ENCODE assay signal across 27 mouse cellular contexts in genomic region chr16:18161190-18161589, GRCm38 (mm10). TPM values are rescaled to one million over a fixed set of nuclear protein-coding genes. Genes with fewer than 3 reads are reported as not detected.
DNase-seq lines count a peak whose midpoint lies in the region; ATAC-seq and TF ChIP-seq lines count a peak whose summit lies in the region.
"Had no signal": no experiment of that assay in that cellular context is flagged by ENCODE, and none has a peak within 500 bp of the region (broad histone marks: within the 10 kb centered on the region; RNA-seq: fewer than 3 reads in every experiment).

No protein-coding gene starts in this region.

- H3K9me3 ChIP-seq in midbrain, embryonic 10.5 days (replicated peaks): no peaks in the 10 kb centered on the region
- H3K9me3 ChIP-seq in midbrain, embryonic 15.5 days: no peaks in the 10 kb centered on the region
- no peaks in the 10 kb centered on the region for H3K9me3 ChIP-seq in neural tube, embryonic 15.5 days (replicated peaks)
- H3K9me3 ChIP-seq: G1E; heart, embryonic 13.5 days; lung, embryonic 15.5 days; neural tube, embryonic 12.5 days had no signal

- no peaks in the 10 kb centered on the region for H3K36me3 ChIP-seq in midbrain, embryonic 10.5 days
- H3K36me3 ChIP-seq in midbrain, embryonic 15.5 days (replicated peaks): no peaks in the 10 kb centered on the region
- no peaks in the 10 kb centered on the region for H3K36me3 ChIP-seq in neural tube, embryonic 15.5 days
- H3K36me3 ChIP-seq: G1E; heart, embryonic 13.5 days; lung, embryonic 15.5 days; neural tube, embryonic 12.5 days had no signal

- no peak for TF ChIP-seq POLR2A in bone marrow, adult 2 months (IDR thresholded peaks at IDR 0.05; ENCODE audit: borderline replicate concordance, control insufficient read depth, low read depth, low read length)
- TF ChIP-seq POLR2A in embryonic fibroblast, embryonic 13.5 days (IDR thresholded peaks at IDR 0.05; ENCODE audit: low read depth, low read length): no peak
- no peak for TF ChIP-seq POLR2A in cerebellum, adult 2 months (IDR thresholded peaks at IDR 0.05; ENCODE audit: borderline replicate concordance, insufficient read depth, low read length)

- H3K4me3 ChIP-seq in midbrain, embryonic 10.5 days: no peak overlapping the region
- H3K4me3 ChIP-seq in midbrain, embryonic 15.5 days: no peak overlapping the region
- H3K4me3 ChIP-seq in bone marrow, adult 2 months (replicated peaks; ENCODE audit: control insufficient read depth, low read depth, low read length): no peak overlapping the region
- H3K4me3 ChIP-seq in embryonic fibroblast, embryonic 13.5 days (ENCODE audit: insufficient read depth, low read length): no peak overlapping the region
- H3K4me3 ChIP-seq in cerebellum, adult 2 months (replicated peaks; ENCODE audit: insufficient read depth, low read depth, low read length): no peak overlapping the region
- no peak overlapping the region for H3K4me3 ChIP-seq in neural tube, embryonic 15.5 days (replicated peaks)
- H3K4me3 ChIP-seq: heart, embryonic 13.5 days; lung, embryonic 15.5 days; neural tube, embryonic 12.5 days had no signal

- peaks cover 55% of the 10 kb centered on the region for H3K4me1 ChIP-seq in midbrain, embryonic 10.5 days
- peaks cover 51% of the 10 kb centered on the region for H3K4me1 ChIP-seq in midbrain, embryonic 15.5 days
- peaks cover 6% of the 10 kb centered on the region; the same call in 1 of the 2 replicates for H3K4me1 ChIP-seq in bone marrow, adult 2 months (ENCODE audit: control insufficient read depth, insufficient read depth, low read length)
- H3K4me1 ChIP-seq in embryonic fibroblast, embryonic 13.5 days (ENCODE audit: control insufficient read depth, insufficient read depth, low read length): peaks cover 8% of the 10 kb centered on the region
- H3K4me1 ChIP-seq in cerebellum, adult 2 months (ENCODE audit: control insufficient read depth, insufficient read depth, low read length): peaks cover 14% of the 10 kb centered on the region
- H3K4me1 ChIP-seq in neural tube, embryonic 15.5 days: peaks cover 59% of the 10 kb centered on the region

- no peak for DNase-seq in midbrain, embryonic 10.5 days (ENCODE audit: low spot score)
- no peak for DNase-seq in cerebellum, adult 2 months
- no peak for DNase-seq in heart, adult 9 months (ENCODE audit: low spot score in 2 of 2)
- DNase-seq: cerebellum, adult 9-11 months; embryo, embryonic 11 days; heart, adult 11 months; right cerebral cortex, adult 18-20 months; thymus, postnatal 4 days had no signal

- no peaks in the 10 kb centered on the region for H3K27me3 ChIP-seq in midbrain, embryonic 10.5 days (ENCODE audit: low read depth, poor library complexity, severe bottlenecking)
- H3K27me3 ChIP-seq in midbrain, embryonic 15.5 days (replicated peaks): no peaks in the 10 kb centered on the region
- H3K27me3 ChIP-seq in cerebellum, adult 2 months (ENCODE audit: control insufficient read depth, insufficient read depth, low read length): no peaks in the 10 kb centered on the region
- no peaks in the 10 kb centered on the region for H3K27me3 ChIP-seq in neural tube, embryonic 15.5 days (replicated peaks)
- H3K27me3 ChIP-seq: lung, embryonic 15.5 days; neural tube, embryonic 12.5 days had no signal

- no peak overlapping the region for H3K9ac ChIP-seq in midbrain, embryonic 15.5 days
- no peak overlapping the region for H3K9ac ChIP-seq in neural tube, embryonic 15.5 days (replicated peaks)
- H3K9ac ChIP-seq: heart, embryonic 13.5 days; liver, embryonic 14.5 days; lung, embryonic 15.5 days; neural tube, embryonic 12.5 days had no signal

- H3K27ac ChIP-seq in midbrain, embryonic 10.5 days (replicated peaks): peak overlapping the region; percentile 33; the same call in 1 of the 2 replicates
- H3K27ac ChIP-seq in midbrain, embryonic 15.5 days: no peak overlapping the region
- peak overlapping the region; percentile 3; the same call in 1 of the 2 replicates for H3K27ac ChIP-seq in bone marrow, adult 2 months (ENCODE audit: control insufficient read depth, insufficient read depth, low read depth, low read length, poor library complexity)
- H3K27ac ChIP-seq in embryonic fibroblast, embryonic 13.5 days (ENCODE audit: insufficient read depth, low read length): 0 out of 2 replicates have a peak overlapping the region, but pooled peaks have one; percentile 6
- no peak overlapping the region for H3K27ac ChIP-seq in cerebellum, adult 2 months (ENCODE audit: insufficient read depth, low read length)
- H3K27ac ChIP-seq in neural tube, embryonic 15.5 days (replicated peaks): no peak overlapping the region
- H3K27ac ChIP-seq: heart, embryonic 13.5 days; hindbrain, embryonic 14.5 days; liver, embryonic 14.5 days; lung, embryonic 15.5 days; neural tube, embryonic 12.5 days had no signal

- ATAC-seq in midbrain, embryonic 15.5 days (replicated peaks): no peak
- ATAC-seq in megakaryocyte progenitor cell, adult 5-6 weeks (replicated peaks; ENCODE audit: poor library complexity): peak; percentile 33
- ATAC-seq in neural tube, embryonic 15.5 days (ENCODE audit: low FRiP score): no peak

- TF ChIP-seq CTCF in bone marrow, adult 2 months (IDR thresholded peaks at IDR 0.05; ENCODE audit: control insufficient read depth, insufficient read depth, low read length): no peak
- TF ChIP-seq CTCF in embryonic fibroblast, embryonic 13.5 days (IDR thresholded peaks at IDR 0.05; ENCODE audit: borderline replicate concordance, insufficient read depth, low read length): no peak
- no peak for TF ChIP-seq CTCF in cerebellum, adult 2 months (IDR thresholded peaks at IDR 0.05; ENCODE audit: borderline replicate concordance, insufficient read depth, low read depth, low read length)

- H3K4me2 ChIP-seq in midbrain, embryonic 15.5 days: no peak overlapping the region
- H3K4me2 ChIP-seq in neural tube, embryonic 15.5 days: no peak overlapping the region
- H3K4me2 ChIP-seq: heart, embryonic 13.5 days; hindbrain, embryonic 14.5 days; lung, embryonic 15.5 days; neural tube, embryonic 12.5 days had no signal

- 58% methylated on average over 1 of the region's 1 CpGs for whole genome bisulfite sequencing in midbrain, embryonic 10.5 days
- 73% methylated on average over 1 of the region's 1 CpGs for WGBS in midbrain, embryonic 15.5 days
- WGBS in bone marrow, adult 2 months: 11% methylated on average over 1 of the region's 1 CpGs
- WGBS in cerebellum, adult 2 months: 79% methylated on average over 1 of the region's 1 CpGs
- WGBS in neural tube, embryonic 15.5 days: 69% methylated on average over 1 of the region's 1 CpGs

RNA-seq across cellular contexts. Expression of gene Rtn4r, which starts 33.7 kb away (rescaled TPM):
- 1.8 and 2.2 TPM in 2 replicates for polyA plus RNA-seq in midbrain, embryonic 10.5 days (2016; fragmentation: Nextera tagmentation; extraction: Ambion mirVana)
- polyA plus RNA-seq in midbrain, embryonic 15.5 days (2015; fragmentation: Nextera tagmentation; extraction: Ambion mirVana): 25.0 and 27.2 TPM in 2 replicates
- 0.77 and 1.2 TPM in 2 replicates for polyA plus RNA-seq in bone marrow, adult 2 months (2011; ENCODE audit: insufficient read depth, insufficient read length, low replicate concordance, missing spikeins)
- polyA plus RNA-seq in embryonic fibroblast, embryonic 13.5 days (2011; ENCODE audit: insufficient read length, low read depth, missing spikeins): 1.2 and 1.4 TPM in 2 replicates
- 6.0 and 8.3 TPM in 2 replicates for total RNA-seq in megakaryocyte progenitor cell, adult 5-6 weeks (2015)
- 2.2 and 2.3 TPM in 2 replicates for total RNA-seq in megakaryocyte progenitor cell, adult 5-6 weeks (2017)
- polyA plus RNA-seq in cerebellum, adult 2 months (2012; rRNA removed): 82.9 and 97.4 TPM in 2 replicates
- 26.5 and 28.7 TPM in 2 replicates for polyA plus RNA-seq in neural tube, embryonic 15.5 days (2015; fragmentation: Nextera tagmentation; extraction: Ambion mirVana)
- polyA plus RNA-seq: G1E had no signal

RNA-seq across cellular contexts. Expression of gene Ccdc188, which starts 56.5 kb away (rescaled TPM):
- polyA plus RNA-seq in midbrain, embryonic 10.5 days (2016; fragmentation: Nextera tagmentation; extraction: Ambion mirVana): not detected in 2 replicates
- 0.14 TPM in 1 of 2 replicates, not detected in the other for polyA plus RNA-seq in midbrain, embryonic 15.5 days (2015; fragmentation: Nextera tagmentation; extraction: Ambion mirVana)
- not detected in 2 replicates for polyA plus RNA-seq in bone marrow, adult 2 months (2011; ENCODE audit: insufficient read depth, insufficient read length, low replicate concordance, missing spikeins)
- not detected in 2 replicates for polyA plus RNA-seq in embryonic fibroblast, embryonic 13.5 days (2011; ENCODE audit: insufficient read length, low read depth, missing spikeins)
- not detected in 2 replicates for total RNA-seq in megakaryocyte progenitor cell, adult 5-6 weeks (2015)
- total RNA-seq in megakaryocyte progenitor cell, adult 5-6 weeks (2017): not detected in 2 replicates
- polyA plus RNA-seq in cerebellum, adult 2 months (2012; rRNA removed): not detected in 2 replicates
- not detected in 2 replicates for polyA plus RNA-seq in neural tube, embryonic 15.5 days (2015; fragmentation: Nextera tagmentation; extraction: Ambion mirVana)
- total RNA-seq: adrenal gland, adult 18-20 months; adrenal gland, postnatal 4 days; G1E; gastrocnemius, adult 8-10 months; heart, postnatal 25 days; layer of hippocampus, postnatal 10 days had no signal
- polyA plus RNA-seq: frontal cortex, adult 2 months; G1E; heart, embryonic 13.5 days; hindbrain, embryonic 14.5 days; intestine, embryonic 14.5 days; limb, embryonic 14.5 days; liver, embryonic 14.5 days; lung, embryonic 15.5 days; neural tube, embryonic 12.5 days had no signal

Comparison
In these comparisons a context has a peak if more than half of its experiments do, and no peak if none do; other contexts are left out.
1. H3K27ac ChIP-seq: peak in midbrain, embryonic 10.5 days (single experiment), bone marrow, adult 2 months (single experiment) and embryonic fibroblast, embryonic 13.5 days (single experiment); none in midbrain, embryonic 15.5 days (single experiment), cerebellum, adult 2 months (single experiment) and neural tube, embryonic 15.5 days (single experiment).